Mouse (Mus musculus): Measurements from ENCODE around the gene Actr3.
"Not testable (repeated sequence)": the region's sequence is repeated elsewhere in the genome, so short reads cannot be mapped to it uniquely, and the experiment has no call there.

The Actr3 gene

GRCm38 (mm10) chr1:125437927-125438326 lies 2.4 kb upstream of the Actr3 start:
- DNase-seq (ENCODE audit: low read depth): peak; percentile 78

- no peak for DNase-seq (ENCODE audit: low read depth)
Observed at GRCm38 (mm10) chr1:125437161-125437560, 1.6 kb upstream of the Actr3 start.

DNA sequence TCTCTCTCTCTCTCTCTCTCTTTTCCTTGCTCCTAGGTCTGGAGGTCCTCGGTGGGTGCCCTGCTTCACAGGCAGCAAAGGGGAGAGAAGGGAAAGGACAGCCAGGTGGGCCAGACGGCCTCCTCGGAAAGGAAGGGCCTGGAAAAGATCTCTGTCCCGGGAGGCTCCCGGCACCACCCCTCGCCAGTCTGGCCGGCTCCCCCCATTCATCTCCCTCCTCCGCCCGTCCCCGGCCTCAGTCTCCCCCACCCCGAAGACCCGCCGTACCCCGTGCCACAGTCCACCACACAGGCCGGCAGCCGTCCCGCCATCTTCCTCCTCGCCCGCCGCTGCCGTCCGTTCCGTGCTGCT lies 534 bp downstream of the Actr3 start:
- DNase-seq (ENCODE audit: low read depth): no peak

DNA sequence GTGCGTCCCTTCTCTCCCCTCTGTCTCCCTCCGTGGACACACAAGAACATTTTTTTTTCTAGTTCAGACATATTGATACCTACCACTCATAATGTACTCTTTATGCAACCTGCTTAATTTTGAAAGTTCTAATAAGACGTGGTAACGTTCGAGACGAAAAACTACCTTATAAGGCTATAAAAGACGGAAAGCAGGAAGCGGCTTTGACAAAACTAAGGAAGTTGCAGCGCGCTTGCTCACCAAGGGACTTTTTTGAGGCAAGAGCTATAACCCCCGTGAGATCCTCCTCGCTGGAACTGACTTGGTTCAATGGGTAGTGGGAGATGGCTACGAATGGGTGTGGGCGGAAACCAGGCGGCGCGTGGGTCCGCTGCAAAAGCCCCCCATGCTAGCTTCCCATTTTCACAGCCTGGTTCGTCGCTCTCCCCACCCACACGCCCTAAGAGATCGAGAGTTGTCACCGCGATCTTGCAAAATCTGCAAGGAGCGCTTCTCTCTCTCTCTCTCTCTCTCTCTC lies 984 bp downstream of the Actr3 start:
- DNase-seq (ENCODE audit: low read depth): peak; percentile 92

DNA sequence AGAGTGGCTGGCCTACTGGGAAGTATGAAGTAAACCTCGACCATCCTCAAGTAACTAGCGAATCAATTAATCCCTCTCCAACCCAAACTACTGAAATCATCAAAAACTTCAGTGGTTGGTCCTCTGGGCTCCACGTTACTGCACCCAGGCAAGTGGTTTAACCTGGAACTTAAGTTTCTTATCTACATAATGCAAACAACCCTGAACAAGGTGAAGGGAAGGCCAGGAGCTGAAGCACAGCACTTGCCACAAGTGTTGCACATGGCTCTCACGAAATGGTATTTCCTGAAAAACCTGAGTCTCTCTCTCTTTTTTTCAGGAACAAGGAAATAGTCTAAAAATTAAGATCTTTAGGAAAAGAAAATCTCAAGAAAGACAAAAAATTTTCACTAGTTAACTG lies 4.2 kb downstream of the Actr3 start:
- no peak for DNase-seq (ENCODE audit: low read depth)

- peak; percentile 80 for DNase-seq (ENCODE audit: low read depth)
Observed at GRCm38 (mm10) chr1:125430737-125431136, 4.8 kb downstream of the Actr3 start.

DNA sequence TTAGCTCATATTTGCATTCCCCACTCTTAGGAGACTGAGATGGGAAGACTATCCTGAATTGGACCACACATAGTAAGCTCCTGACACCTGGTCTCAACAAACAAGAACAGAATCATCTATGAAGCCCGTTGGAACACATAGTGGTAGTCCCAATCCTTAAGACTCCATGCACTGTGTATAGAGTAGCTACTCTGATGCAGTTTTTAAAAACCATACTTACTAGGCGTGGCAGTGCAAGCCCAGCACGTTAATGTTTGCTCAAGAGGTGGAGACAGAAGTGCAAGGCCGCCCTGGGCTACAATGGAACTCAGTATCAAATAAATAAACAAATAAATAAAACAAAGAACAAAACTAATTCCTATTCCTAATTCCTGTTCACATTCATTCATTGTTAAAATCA lies 5.5 kb downstream of the Actr3 start:
- DNase-seq (ENCODE audit: low read depth): no peak

- DNase-seq (ENCODE audit: low read depth): no peak
Observed at GRCm38 (mm10) chr1:125428315-125428714, 7.2 kb downstream of the Actr3 start.

- peak; percentile 59 for DNase-seq (ENCODE audit: low read depth)
Observed at GRCm38 (mm10) chr1:125426387-125427045, 9.0 kb downstream of the Actr3 start.

GRCm38 (mm10) chr1:125419906-125420305 lies 15.6 kb downstream of the Actr3 start:
- DNase-seq (ENCODE audit: low read depth): no peak

GRCm38 (mm10) chr1:125418732-125419131 lies 16.8 kb downstream of the Actr3 start:
- no peak for DNase-seq (ENCODE audit: low read depth)

GRCm38 (mm10) chr1:125407220-125407619 lies 28.3 kb downstream of the Actr3 start:
- no peak for DNase-seq (ENCODE audit: low read depth)

DNA sequence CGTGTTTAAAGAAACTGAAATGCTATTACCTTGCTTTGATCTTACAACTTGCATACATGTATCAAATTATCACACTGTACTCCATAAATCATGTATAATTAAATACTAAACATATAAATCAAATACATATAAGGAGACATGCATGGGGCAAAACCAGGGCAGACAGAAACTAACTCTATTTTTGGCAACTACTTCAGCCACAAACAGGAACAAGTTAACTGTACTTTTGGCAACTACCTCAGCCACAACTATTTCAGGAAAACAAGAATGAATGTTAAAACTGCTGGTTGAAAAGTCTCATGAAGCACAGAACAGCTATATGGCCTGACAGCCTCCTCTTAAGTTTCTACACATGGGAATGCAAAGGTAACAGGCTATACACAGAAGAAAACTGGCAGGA lies 40.1 kb downstream of the Actr3 start:
- DNase-seq (ENCODE audit: low read depth): no peak

DNA sequence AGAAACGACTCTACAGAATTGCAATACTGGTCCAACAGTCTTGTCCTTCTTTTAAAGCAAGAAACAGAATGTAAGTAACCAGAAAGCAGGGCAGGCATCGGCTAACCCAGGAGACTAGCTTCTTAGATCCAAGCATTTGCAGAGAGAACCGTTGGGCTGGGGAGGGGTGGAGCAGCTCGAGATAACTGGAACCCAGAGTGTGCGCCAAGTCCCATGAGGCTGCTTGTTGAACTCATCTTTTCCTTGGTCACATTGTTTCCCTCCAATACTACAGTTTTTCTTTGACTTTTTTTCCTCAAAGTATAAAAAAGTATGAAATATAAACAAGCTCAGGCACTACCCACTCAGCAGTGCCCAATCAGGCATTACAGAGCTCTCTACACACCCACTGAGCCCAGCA lies 42.2 kb downstream of the Actr3 start:
- DNase-seq (ENCODE audit: low read depth): not testable (repeated sequence)

GRCm38 (mm10) chr1:125390065-125390754 lies 45.3 kb downstream of the Actr3 start:
- not testable (repeated sequence) for DNase-seq (ENCODE audit: low read depth)

GRCm38 (mm10) chr1:125389634-125390033 lies 45.9 kb downstream of the Actr3 start:
- not testable (repeated sequence) for DNase-seq (ENCODE audit: low read depth)

GRCm38 (mm10) chr1:125388370-125388769 lies 47.2 kb downstream of the Actr3 start:
- peak; percentile 14 for DNase-seq (ENCODE audit: low read depth)

- no peak for DNase-seq (ENCODE audit: low read depth)
Observed at GRCm38 (mm10) chr1:125386217-125386616, 49.3 kb downstream of the Actr3 start.

- DNase-seq (ENCODE audit: low read depth): peak; percentile 85
Observed at GRCm38 (mm10) chr1:125382622-125383021, 52.9 kb downstream of the Actr3 start.

GRCm38 (mm10) chr1:125378889-125379288 lies 56.6 kb downstream of the Actr3 start:
- no peak for DNase-seq (ENCODE audit: low read depth)

DNA sequence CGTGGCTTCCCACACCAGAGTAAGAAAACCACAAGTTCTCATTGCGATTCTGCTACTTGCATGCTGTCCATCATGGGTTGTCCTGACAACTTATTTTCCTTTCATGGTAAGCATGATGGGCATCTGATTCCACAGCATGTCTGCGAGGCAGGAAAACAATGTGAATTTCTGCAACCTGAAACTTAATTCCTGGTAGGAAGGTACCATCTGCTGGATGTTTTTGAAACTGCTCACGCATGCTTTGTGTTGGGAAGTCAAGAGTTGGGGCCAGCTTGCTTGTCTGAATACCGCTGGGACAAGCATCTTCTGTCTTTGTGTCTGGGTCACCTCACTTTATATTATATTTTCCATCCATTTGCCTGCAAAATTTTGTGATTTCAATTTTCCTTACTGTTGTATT lies 62.7 kb downstream of the Actr3 start:
- DNase-seq (ENCODE audit: low read depth): no peak

- peak; percentile 82 for DNase-seq (ENCODE audit: low read depth)
Observed at GRCm38 (mm10) chr1:125370779-125371178, 64.7 kb downstream of the Actr3 start.

DNA sequence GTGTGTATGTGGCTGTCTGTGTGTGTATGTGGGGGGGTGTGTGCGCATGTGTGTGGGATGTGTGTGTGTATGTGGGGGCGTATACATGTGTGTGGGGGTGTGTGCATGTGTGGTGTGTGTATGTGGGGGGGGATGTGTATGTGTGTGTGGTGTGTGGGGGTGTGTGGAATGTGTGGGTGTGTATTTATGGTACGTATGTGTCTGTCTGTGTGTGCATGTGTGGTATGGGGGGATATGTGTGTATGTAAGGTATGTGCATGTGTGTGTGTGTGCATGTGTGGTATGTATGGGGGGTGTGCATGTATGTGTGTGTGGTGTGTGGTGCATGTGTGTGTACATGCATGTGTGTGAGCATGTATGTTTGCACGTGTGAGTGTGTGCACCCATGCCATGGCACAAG lies 70.0 kb downstream of the Actr3 start:
- DNase-seq (ENCODE audit: low read depth): no peak

Data from induced T-regulatory cell, adult 2 months (primary cell).